Mouse (Mus musculus) C2C12 (cell line): Measurements from ENCODE around the gene Fam107b.
A peak's percentile ranks its signal among the peaks of the same experiment; 100 is the strongest.

Experiments used
- CEBPB ChIP-seq: IDR thresholded peaks from one replicate; pipeline ENCODE4 v1.6.1; 2011; ENCODE audit warnings: low read depth, mild to moderate bottlenecking, control low read depth, moderate library complexity
- CTCF ChIP-seq: IDR thresholded peaks from one replicate; pipeline ENCODE4 v1.5.1; 2011; ENCODE audit not compliant: control insufficient read depth, insufficient read depth, insufficient read length
- FOSL1 ChIP-seq: IDR thresholded peaks from one replicate; pipeline ENCODE4 v1.8.0; 2011; ENCODE audit warnings: mild to moderate bottlenecking, low read length; ENCODE audit not compliant: poor library complexity, insufficient read depth, severe bottlenecking
- MAX ChIP-seq: IDR thresholded peaks from one replicate; pipeline ENCODE4 v1.6.1; 2011; ENCODE audit warnings: mild to moderate bottlenecking, control low read depth
- MYOD1 ChIP-seq: IDR thresholded peaks from one replicate; pipeline ENCODE4 v1.6.1; 2011; ENCODE audit warnings: low read depth; ENCODE audit not compliant: control insufficient read depth, insufficient read length
- USF1 ChIP-seq: IDR thresholded peaks from one replicate; pipeline ENCODE4 v1.6.1; 2011; ENCODE audit warnings: low read depth, mild to moderate bottlenecking, control low read depth, moderate library complexity

DNA sequence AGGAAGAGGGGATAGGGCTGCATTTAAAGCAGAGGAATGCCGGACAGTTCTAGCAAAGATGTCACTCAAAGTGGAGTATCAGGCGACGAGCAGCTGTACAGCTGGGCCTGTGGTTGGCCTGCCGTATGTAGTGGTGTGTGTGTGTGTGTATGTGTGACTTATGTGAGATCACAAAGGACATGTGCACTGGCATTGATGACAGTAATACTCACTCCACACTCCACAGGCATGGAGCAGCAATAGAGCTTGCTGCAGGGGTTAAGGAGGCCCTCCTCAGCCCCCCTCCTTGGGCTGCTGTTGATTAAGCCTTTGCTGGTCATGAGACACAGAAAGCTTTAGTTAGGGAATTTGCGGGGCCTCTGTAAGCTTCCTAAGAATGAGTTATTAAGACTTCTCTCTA lies 147.0 kb downstream of the Fam107b start:
- no peak for TF ChIP-seq CEBPB
- TF ChIP-seq CTCF = no peak
- TF ChIP-seq MAX = no peak
- no peak for TF ChIP-seq USF1
- no peak for TF ChIP-seq FOSL1
- peak; percentile 14 for TF ChIP-seq MYOD1
